Mouse (Mus musculus): ENCODE measurements around the gene Slc9b1. TPM values are rescaled to one million over a fixed set of nuclear protein-coding genes. Genes with fewer than 3 reads are reported as not detected.

Gene Slc9b1
- polyA plus RNA-seq (2015; fragmentation: Nextera tagmentation; extraction: Ambion mirVana) = 0.12 TPM in 1 of 2 replicates, not detected in the other

DNA sequence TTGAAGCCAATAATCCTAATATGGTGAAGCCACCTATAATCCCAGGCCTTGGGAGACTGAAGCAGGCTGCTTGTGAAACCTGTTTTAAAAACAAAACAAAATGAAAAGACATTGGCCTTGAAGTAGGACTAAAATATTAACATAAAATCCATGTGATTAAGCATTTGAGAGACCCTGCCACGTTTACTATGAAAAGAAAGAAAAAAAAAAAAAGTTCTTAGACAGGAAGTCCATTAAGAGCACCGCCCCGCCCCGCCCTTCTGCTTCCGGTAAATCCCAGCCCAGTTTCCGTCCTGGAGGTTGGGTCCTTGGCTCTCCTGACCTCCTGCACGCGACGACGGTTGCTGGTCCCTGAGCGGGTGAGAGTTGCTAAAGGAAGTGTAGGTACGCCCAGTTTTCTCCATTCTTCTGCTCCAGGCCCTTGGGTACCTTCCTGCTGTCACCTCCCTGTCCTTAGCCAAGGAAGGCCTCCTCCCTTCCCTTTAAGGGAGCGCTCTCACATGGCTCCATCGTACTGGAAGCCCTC, at the start of gene Slc9b1:
TSS of gene Slc9b1 (plus strand) at position 291 of the 526 bp plus-strand sequence.
- no peak for ATAC-seq (ENCODE audit: low FRiP score)
- WGBS = 81% methylated on average over 14 of the region's 14 CpGs
- Histone ChIP-seq H3K4me1 (replicated peaks) (no peaks in the 10 kb centered on the region), H3K4me3 (no peak within 1 kb of the TSS), H3K36me3 (no peaks in the 10 kb centered on the region), H3K9ac (no peak within 1 kb of the TSS), H3K27ac (no peak within 1 kb of the TSS), H3K4me2 (no peak within 1 kb of the TSS), H3K9me3 (no peaks in the 10 kb centered on the region), H3K27me3 (no peaks in the 10 kb centered on the region)

DNA sequence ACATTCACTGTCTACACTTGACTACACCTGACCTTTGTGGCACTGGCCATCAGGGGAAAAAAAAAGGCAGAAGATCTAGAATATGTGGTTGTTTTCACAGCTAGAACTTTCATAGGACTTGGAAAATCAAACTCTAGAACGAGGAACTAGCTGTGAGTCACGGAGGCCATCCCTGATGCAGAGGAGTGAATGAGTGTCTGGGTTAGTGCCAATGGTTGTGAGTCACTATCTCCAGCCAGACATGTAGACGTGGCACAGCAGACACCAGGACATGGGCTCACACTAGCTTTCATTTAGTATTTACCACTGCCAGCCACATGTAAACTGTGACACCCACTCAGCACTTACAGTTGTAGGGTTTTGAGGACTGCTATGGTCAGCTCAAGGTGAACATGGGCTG, 49.3 kb upstream of the Slc9b1 start:
- peaks cover 3% of the 10 kb centered on the region; the same call in 1 of the 2 replicates for H3K4me1 ChIP-seq (replicated peaks)
- no peak overlapping the region for H3K27ac ChIP-seq
- H3K27me3 ChIP-seq = no peaks in the 10 kb centered on the region
- WGBS = 89% methylated on average over 3 of the region's 3 CpGs
- H3K4me2 ChIP-seq = no peak overlapping the region
- no peaks in the 10 kb centered on the region for H3K36me3 ChIP-seq
- H3K9ac ChIP-seq = no peak overlapping the region
- H3K9me3 ChIP-seq = no peaks in the 10 kb centered on the region
- H3K4me3 ChIP-seq = no peak overlapping the region
- no peak for ATAC-seq (ENCODE audit: low FRiP score)

DNA sequence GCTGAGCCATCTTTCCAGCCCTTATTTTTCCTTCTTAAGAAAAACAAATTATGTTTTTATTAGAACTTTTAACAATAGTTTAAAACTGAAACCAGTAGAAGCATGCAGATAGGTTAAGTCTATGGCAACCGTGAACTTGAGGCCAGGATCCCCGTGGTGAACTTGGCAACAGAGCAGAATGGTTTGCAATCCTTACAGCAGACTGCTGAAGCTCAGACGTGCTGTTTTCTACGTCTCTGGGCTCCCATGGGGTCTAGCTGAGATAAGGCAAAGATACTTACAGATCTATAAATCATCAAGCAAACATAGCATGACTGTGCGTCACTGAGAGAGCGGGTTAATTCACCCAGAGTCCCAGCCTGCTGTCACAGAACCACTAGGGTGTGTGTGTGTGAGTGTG, 47.7 kb upstream of the Slc9b1 start:
- 51% methylated on average over 6 of the region's 6 CpGs for WGBS
- H3K9me3 ChIP-seq = no peaks in the 10 kb centered on the region

DNA sequence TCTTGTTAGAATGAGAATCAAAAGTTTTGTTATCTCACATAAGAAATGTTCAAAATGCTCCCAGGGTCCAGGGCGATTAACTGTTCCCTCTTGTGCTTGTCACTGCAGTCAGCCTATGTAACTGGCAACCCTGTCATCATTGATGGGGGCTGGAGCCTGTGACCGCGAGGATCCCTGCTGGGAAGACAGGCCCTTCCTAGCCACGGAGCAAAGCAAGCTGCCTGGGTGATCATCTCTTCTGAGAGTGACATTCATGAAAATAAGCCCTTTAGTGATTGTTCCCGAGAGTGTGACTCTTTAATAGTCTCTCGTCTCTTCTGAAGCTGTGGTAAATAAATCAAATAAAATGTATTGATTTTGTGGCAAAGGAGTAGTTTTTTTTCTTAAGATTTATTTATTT, 43.8 kb upstream of the Slc9b1 start:
- no peak for ATAC-seq (ENCODE audit: low FRiP score)
- Histone ChIP-seq H3K4me1 (replicated peaks) (peaks cover 19% of the 10 kb centered on the region), H3K27me3 (peaks cover 10% of the 10 kb centered on the region; the same call in 1 of the 2 replicates), H3K4me3 (no peak overlapping the region), H3K36me3 (no peaks in the 10 kb centered on the region), H3K9ac (no peak overlapping the region), H3K27ac (no peak overlapping the region), H3K9me3 (no peaks in the 10 kb centered on the region), H3K4me2 (no peak overlapping the region)
- WGBS = 10% methylated on average over 6 of the region's 6 CpGs

More for the DNA sequence above, 47.7 kb upstream of the Slc9b1 start:
- Histone ChIP-seq H3K27me3 (no peaks in the 10 kb centered on the region), H3K9ac (no peak overlapping the region), H3K4me1 (replicated peaks) (peaks cover 9% of the 10 kb centered on the region; the same call in 1 of the 2 replicates), H3K27ac (no peak overlapping the region), H3K36me3 (no peaks in the 10 kb centered on the region), H3K4me3 (no peak overlapping the region), H3K4me2 (no peak overlapping the region)
- no peak for ATAC-seq (ENCODE audit: low FRiP score)

DNA sequence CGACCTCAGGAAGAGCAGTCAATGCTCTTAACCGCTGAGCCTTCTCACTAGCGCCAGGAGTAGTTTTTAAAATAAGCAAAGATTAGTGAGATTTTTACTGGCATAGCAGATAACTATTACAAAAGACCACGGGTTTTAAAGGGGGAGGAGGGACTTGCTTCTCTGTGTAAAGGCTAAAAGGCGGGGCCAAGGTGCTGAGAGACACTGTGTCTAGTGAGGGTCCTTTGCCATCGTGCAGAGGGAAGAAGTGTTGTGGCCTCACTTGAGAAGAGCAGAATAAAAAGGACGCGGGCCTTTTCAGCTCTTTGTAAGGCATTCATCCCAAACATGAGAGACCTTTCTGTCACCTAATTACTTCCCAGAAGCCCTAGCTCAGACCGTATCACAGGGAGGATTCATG, 43.3 kb upstream of the Slc9b1 start:
- no peak for ATAC-seq (ENCODE audit: low FRiP score)
- Histone ChIP-seq H3K4me3 (no peak overlapping the region), H3K27ac (no peak overlapping the region), H3K36me3 (no peaks in the 10 kb centered on the region), H3K4me2 (no peak overlapping the region), H3K9ac (no peak overlapping the region), H3K4me1 (replicated peaks) (peaks cover 19% of the 10 kb centered on the region), H3K27me3 (peaks cover 10% of the 10 kb centered on the region; the same call in 1 of the 2 replicates), H3K9me3 (no peaks in the 10 kb centered on the region)
- 11% methylated on average over 9 of the region's 9 CpGs for WGBS

DNA sequence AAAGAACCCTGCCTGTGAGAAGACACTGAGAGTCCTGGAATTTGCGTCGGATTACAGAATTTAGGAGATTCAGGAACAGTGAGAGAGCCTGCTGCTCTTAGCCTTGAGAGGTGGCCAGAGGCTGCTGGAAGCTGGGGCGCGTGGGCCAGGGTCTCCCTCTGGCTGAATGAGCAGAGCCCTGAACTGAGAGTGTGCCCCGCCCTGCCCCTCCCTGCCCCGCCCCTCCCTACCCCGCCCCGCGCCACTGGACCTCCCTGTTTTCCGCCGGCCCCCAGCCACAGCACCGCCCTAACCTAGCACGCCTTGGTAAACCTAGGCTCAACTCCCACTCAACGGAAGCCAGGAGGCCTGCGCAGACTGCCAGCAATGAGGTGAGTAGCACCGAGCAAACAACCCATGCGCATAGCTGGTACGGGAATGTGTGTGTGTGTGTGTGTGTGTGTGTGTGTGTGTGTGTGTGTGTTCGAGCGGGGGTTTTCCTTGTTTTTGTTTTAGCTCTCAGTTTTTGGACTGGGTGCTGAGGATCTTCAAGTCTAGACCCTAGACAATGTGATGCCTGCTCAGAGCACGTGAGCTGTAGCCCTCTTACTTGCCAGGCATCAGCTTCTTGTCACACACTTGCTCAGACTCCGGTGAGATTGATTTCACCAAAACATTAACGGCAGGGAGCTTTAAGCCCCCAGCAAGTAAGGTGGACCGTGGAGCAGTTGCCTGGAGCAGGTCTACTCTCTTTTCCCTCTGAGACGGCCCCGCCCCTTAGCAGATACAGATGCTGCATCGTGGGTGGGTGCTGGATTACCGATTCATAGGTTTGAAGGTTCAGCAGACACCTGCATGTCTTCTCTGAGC, 40.2 kb upstream of the Slc9b1 start, which contains the start of gene Slc9b2:
TSS of gene Slc9b2 (plus strand) at position 290 of the 849 bp plus-strand sequence.
- H3K9ac ChIP-seq = peak within 1 kb of the TSS; percentile 43; the same call in 1 of the 2 replicates
- ATAC-seq (ENCODE audit: low FRiP score) = peak; percentile 87

DNA sequence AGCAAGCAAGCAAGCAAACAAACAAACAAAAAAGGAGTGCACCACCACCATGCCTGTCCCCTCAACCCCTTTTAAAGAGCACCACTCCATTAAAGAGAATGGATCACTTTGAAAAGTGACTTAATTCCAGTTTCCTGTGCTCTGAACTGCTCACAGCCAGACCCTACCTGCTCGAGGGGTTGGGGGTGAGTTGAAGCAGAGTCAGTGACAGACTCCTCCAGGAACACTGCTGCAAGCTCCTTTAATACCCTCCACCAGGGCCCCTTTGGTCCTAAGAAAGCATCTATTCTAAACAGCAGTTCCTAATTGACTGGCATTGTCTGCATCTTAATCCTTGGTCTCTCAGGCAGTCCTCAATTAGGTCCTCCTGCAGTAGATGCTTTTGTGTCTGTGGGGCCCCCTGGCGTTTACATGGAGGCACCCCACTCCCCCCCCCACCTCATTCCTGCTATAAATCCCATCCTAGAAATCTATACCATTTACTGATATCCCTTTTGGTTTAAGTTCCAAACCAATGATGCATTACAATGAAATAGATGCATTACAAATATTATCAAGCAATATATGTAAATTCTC, 34.8 kb upstream of the Slc9b1 start:
- Histone ChIP-seq H3K4me2 (no peak overlapping the region), H3K9ac (no peak overlapping the region), H3K9me3 (no peaks in the 10 kb centered on the region), H3K27ac (no peak overlapping the region), H3K27me3 (0 out of 2 replicates have a peak, but pooled peaks cover 2% of the 10 kb centered on the region), H3K4me3 (no peak overlapping the region), H3K36me3 (no peaks in the 10 kb centered on the region), H3K4me1 (replicated peaks) (peaks cover 2% of the 10 kb centered on the region; the same call in 1 of the 2 replicates)
- no peak for ATAC-seq (ENCODE audit: low FRiP score)
- 38% methylated on average over 2 of the region's 2 CpGs for WGBS

More for the DNA sequence above, 40.2 kb upstream of the Slc9b1 start, which contains the start of gene Slc9b2:
- Histone ChIP-seq H3K27ac (no peak within 1 kb of the TSS), H3K9me3 (no peaks in the 10 kb centered on the region), H3K36me3 (no peaks in the 10 kb centered on the region), H3K27me3 (peaks cover 10% of the 10 kb centered on the region; the same call in 1 of the 2 replicates), H3K4me2 (peak within 1 kb of the TSS; percentile 58), H3K4me1 (replicated peaks) (peaks cover 19% of the 10 kb centered on the region), H3K4me3 (peak within 1 kb of the TSS; percentile 36)
- WGBS = 14% methylated on average over 28 of the region's 28 CpGs

DNA sequence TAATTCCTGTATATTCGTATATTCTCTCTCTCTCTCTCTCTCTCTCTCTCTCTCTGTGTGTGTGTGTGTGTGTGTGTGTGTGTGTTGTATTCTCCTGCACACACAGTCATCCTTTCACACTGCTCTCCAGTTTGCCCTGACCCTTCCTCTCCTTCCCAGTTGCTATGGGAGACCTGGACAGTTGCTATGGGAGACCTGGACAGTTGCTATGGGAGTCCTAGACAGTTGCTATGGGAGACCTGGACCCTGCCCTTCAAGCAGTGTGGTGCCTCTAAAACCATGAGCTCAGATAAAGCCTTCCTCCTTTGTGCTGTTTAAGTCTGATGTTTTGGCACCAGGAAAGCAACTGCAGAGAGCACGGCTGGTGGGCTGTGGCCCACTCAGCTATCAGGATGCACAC, 34.1 kb upstream of the Slc9b1 start:
- Histone ChIP-seq H3K4me1 (replicated peaks) (no peaks in the 10 kb centered on the region), H3K27me3 (no peaks in the 10 kb centered on the region), H3K27ac (no peak overlapping the region), H3K9me3 (no peaks in the 10 kb centered on the region), H3K36me3 (no peaks in the 10 kb centered on the region), H3K4me3 (no peak overlapping the region), H3K9ac (no peak overlapping the region), H3K4me2 (no peak overlapping the region)
- ATAC-seq (ENCODE audit: low FRiP score) = no peak
- 34% methylated on average over 2 of the region's 2 CpGs for WGBS

DNA sequence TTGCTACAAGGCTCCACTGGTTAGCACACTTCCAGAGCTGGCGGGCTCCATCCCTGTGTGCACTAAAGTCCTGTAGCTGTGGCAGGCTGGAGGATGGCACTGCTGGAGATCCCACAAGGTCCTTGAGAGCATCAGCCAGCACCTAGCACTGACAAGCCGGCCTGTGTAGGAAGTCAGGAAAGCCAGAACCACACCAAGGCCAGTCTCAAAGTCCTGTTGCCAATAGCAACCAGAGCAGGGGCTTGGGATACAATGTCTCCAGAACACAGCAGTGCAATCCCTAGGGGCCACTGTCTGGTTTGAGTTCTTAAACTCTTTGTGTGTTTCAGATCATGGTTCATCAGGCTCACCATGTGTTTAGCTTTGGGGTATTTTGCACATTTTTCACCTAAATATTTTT, 33.0 kb upstream of the Slc9b1 start:
- WGBS = 62% methylated on average over 2 of the region's 2 CpGs

DNA sequence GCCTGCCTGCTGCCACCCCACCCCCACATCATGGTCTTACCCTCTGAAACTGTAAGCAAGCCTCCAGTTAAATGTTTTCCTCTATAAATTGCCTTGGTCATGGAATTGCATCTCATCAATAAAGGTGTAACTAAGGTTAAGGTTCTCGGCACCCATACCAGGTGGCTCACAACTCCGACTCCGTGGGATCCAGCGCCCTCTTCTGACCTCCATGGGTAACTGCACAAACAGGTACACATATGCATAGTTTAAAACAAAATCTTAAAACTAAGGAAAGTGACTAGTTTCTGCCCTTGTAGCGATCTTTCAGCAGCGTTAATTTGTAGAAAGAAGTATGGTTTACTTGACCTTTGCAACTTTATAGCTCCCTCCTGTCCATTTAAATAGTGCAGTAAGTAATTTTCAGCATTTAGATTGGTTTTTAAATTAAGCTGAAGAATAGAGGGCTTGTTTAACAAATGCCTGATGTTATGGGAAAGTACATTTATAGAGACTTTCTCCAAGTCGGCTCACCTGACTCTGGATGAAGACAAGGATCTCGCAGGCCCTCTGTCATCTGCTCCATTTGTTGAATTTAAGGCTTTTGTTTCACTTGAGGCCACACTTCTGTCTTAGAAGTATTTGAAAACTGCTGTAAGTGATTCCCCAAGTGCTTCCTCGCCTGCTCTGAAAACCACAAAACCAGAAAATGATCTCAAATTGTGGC, 32.0 kb upstream of the Slc9b1 start:
- H3K9ac ChIP-seq = no peak overlapping the region
- H3K27me3 ChIP-seq = no peaks in the 10 kb centered on the region
- WGBS = 92% methylated on average over 9 of the region's 9 CpGs

More for the DNA sequence above, 33.0 kb upstream of the Slc9b1 start:
- H3K27me3 ChIP-seq = no peaks in the 10 kb centered on the region
- H3K27ac ChIP-seq = no peak overlapping the region
- H3K4me2 ChIP-seq = no peak overlapping the region
- no peaks in the 10 kb centered on the region for H3K36me3 ChIP-seq
- no peak for ATAC-seq (ENCODE audit: low FRiP score)
- no peak overlapping the region for H3K9ac ChIP-seq
- H3K4me1 ChIP-seq (replicated peaks) = no peaks in the 10 kb centered on the region
- no peaks in the 10 kb centered on the region for H3K9me3 ChIP-seq
- H3K4me3 ChIP-seq = no peak overlapping the region

DNA sequence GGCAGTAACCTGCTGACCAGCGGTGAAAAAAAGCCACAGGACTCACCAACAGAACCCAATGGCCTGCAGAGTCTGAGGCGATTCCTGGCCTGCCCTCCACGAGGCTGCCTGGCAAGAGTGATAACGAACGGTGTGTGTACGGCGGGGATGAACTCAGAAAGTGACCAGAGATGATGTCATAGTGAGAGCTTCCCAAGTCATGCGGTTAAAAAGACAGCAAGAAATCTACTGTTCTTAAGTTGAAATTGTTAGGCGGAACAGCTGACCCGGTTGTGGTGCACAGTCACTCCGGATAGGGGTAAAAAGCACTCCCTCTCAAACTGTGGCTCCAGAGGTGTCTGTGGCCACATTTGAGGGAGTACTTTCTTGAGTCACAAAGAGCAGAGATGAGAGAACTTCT, 29.5 kb upstream of the Slc9b1 start:
- H3K27ac ChIP-seq = no peak overlapping the region
- H3K4me3 ChIP-seq = no peak overlapping the region
- no peak overlapping the region for H3K9ac ChIP-seq
- no peaks in the 10 kb centered on the region for H3K27me3 ChIP-seq
- no peaks in the 10 kb centered on the region for H3K9me3 ChIP-seq
- no peaks in the 10 kb centered on the region for H3K36me3 ChIP-seq
- H3K4me2 ChIP-seq = no peak overlapping the region
- H3K4me1 ChIP-seq (replicated peaks) = no peaks in the 10 kb centered on the region
- 89% methylated on average over 11 of the region's 11 CpGs for WGBS
- no peak for ATAC-seq (ENCODE audit: low FRiP score)

More for the DNA sequence above, 32.0 kb upstream of the Slc9b1 start:
- no peak for ATAC-seq (ENCODE audit: low FRiP score)
- no peak overlapping the region for H3K4me3 ChIP-seq
- H3K36me3 ChIP-seq = no peaks in the 10 kb centered on the region
- no peaks in the 10 kb centered on the region for H3K9me3 ChIP-seq
- H3K4me1 ChIP-seq (replicated peaks) = no peaks in the 10 kb centered on the region
- H3K27ac ChIP-seq = no peak overlapping the region
- H3K4me2 ChIP-seq = no peak overlapping the region

DNA sequence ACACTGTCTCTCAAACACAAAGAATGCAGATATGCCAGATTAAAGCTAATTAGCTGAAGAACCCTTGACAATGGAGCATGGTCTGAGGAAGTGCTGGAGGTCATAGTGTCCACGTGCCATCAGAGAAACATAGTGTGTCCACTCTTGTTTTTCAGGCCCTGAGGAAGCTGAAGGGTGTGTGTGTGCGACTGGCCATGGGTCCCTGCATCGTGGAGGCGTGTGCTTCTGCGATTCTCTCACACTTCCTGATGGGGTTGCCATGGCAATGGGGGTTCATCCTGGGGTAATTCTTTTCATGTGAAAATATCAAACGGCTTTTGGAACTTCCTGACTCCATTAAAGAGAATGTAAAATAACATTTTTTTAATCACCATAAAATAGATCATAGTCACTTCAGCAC, 23.5 kb upstream of the Slc9b1 start:
- ATAC-seq (ENCODE audit: low FRiP score) = no peak
- no peak overlapping the region for H3K9ac ChIP-seq
- WGBS = 22% methylated on average over 6 of the region's 6 CpGs

More for the DNA sequence above, 23.5 kb upstream of the Slc9b1 start:
- Histone ChIP-seq H3K27ac (no peak overlapping the region), H3K4me1 (replicated peaks) (no peaks in the 10 kb centered on the region; the same call in 1 of the 2 replicates), H3K27me3 (no peaks in the 10 kb centered on the region), H3K4me2 (no peak overlapping the region), H3K36me3 (no peaks in the 10 kb centered on the region), H3K9me3 (no peaks in the 10 kb centered on the region), H3K4me3 (no peak overlapping the region)

All from hindbrain, embryonic 13.5 days (tissue).